Mouse (Mus musculus): ENCODE data around the gene Gjd2. TPM values are rescaled to one million over a fixed set of nuclear protein-coding genes. Genes with fewer than 3 reads are reported as not detected.

Gjd2 gene
- polyA plus RNA-seq (2016; fragmentation: Nextera tagmentation; extraction: Ambion mirVana): 2.2 and 2.6 TPM in 2 replicates

- Histone ChIP-seq H3K4me3 (replicated peaks) (peak within 1 kb of the TSS; percentile 59), H3K9ac (peak within 1 kb of the TSS; percentile 59), H3K36me3 (replicated peaks) (no peaks in the 10 kb centered on the region), H3K27ac (peak within 1 kb of the TSS; percentile 63), H3K4me2 (peak within 1 kb of the TSS; percentile 91), H3K9me3 (no peaks in the 10 kb centered on the region), H3K4me1 (peaks cover 15% of the 10 kb centered on the region), H3K27me3 (peaks cover 52% of the 10 kb centered on the region)
- under 1% methylated on average over 42 of the region's 60 CpGs for whole genome bisulfite sequencing
- peak; percentile 72 for ATAC-seq (ENCODE audit: low FRiP score)
Measured at GRCm38 (mm10) chr2:114013295-114013771, at the start of gene Gjd2. TSS of gene Gjd2 (minus strand) at chr2:114013619.

GRCm38 (mm10) chr2:114060071-114060591 is 46.7 kb upstream of the Gjd2 start:
- Histone ChIP-seq H3K4me1 (peaks cover 10% of the 10 kb centered on the region; the same call in 1 of the 2 replicates), H3K9ac (no peak overlapping the region), H3K36me3 (replicated peaks) (no peaks in the 10 kb centered on the region), H3K27me3 (no peaks in the 10 kb centered on the region), H3K4me2 (no peak overlapping the region), H3K9me3 (no peaks in the 10 kb centered on the region), H3K4me3 (replicated peaks) (no peak overlapping the region), H3K27ac (no peak overlapping the region)
- 46% methylated on average over 6 of the region's 6 CpGs for WGBS
- ATAC-seq (ENCODE audit: low FRiP score): no peak

DNA sequence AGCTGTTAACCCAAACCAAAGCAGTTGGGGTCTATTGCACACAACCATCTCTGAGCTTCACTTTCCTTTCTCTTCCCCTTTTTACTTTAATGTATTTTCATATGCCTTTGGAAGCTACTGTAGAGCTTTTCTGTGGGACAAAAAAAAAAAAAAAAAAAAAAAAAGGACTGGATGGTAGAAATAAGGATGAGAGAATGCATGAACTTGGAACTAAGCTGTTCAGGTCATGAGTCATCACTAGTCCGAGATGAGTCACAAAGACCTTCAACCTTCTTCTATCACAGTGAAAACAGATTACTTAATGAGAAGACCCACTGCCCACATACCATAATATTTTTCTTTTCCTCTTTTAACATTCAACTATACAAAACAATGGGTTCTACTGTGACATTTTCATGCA is 46.2 kb upstream of the Gjd2 start:
- Histone ChIP-seq H3K4me2 (no peak overlapping the region), H3K27me3 (no peaks in the 10 kb centered on the region), H3K36me3 (replicated peaks) (no peaks in the 10 kb centered on the region), H3K4me3 (replicated peaks) (no peak overlapping the region), H3K4me1 (peaks cover 10% of the 10 kb centered on the region; the same call in 1 of the 2 replicates), H3K9ac (no peak overlapping the region), H3K9me3 (no peaks in the 10 kb centered on the region), H3K27ac (no peak overlapping the region)
- 73% methylated on average over 1 of the region's 1 CpGs for WGBS
- no peak for ATAC-seq (ENCODE audit: low FRiP score)

- Histone ChIP-seq H3K36me3 (replicated peaks) (no peaks in the 10 kb centered on the region), H3K9me3 (no peaks in the 10 kb centered on the region), H3K4me3 (replicated peaks) (no peak overlapping the region), H3K4me1 (peaks cover 10% of the 10 kb centered on the region; the same call in 1 of the 2 replicates), H3K27ac (no peak overlapping the region), H3K9ac (no peak overlapping the region), H3K27me3 (no peaks in the 10 kb centered on the region), H3K4me2 (no peak overlapping the region)
- ATAC-seq (ENCODE audit: low FRiP score): no peak
- 96% methylated on average over 10 of the region's 10 CpGs for WGBS
Measured at GRCm38 (mm10) chr2:114058226-114058796, 44.9 kb upstream of the Gjd2 start.

DNA sequence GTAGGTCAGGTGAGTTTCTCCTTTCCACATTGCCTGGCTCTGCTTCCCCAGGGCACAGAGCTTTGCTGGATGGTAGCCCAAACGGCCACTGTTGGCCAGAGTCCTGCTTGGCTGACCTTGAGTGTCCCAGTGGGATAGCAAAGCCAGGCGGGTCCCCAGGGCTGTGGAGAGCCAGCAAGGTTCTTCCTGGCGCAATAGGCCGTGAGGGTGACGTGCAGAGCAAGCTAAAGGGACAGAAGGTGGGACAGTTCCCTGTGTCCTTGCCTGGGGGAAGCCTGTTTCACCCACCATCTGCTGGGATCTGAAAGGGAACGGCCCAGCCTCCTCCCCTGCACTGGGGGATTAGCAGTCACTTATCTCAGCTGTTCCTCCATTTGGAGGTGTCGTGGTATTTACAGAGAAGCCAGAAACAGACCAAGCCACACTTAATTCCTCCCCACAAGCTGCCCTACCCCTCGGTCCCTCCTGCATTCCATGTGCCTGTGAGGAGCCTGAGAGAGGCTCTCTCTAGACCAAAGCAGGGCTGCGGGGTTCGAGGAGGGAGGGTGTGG is 44.0 kb upstream of the Gjd2 start:
- WGBS: 32% methylated on average over 10 of the region's 10 CpGs
- peak; percentile 65; the same call in 1 of the 2 replicates for ATAC-seq (ENCODE audit: low FRiP score)
- H3K9ac ChIP-seq: no peak overlapping the region
- H3K9me3 ChIP-seq: no peaks in the 10 kb centered on the region
- no peak overlapping the region; the same call in 1 of the 2 replicates for H3K4me2 ChIP-seq
- no peaks in the 10 kb centered on the region for H3K36me3 ChIP-seq (replicated peaks)
- H3K27me3 ChIP-seq: no peaks in the 10 kb centered on the region
- H3K27ac ChIP-seq: no peak overlapping the region
- no peak overlapping the region for H3K4me3 ChIP-seq (replicated peaks)
- H3K4me1 ChIP-seq: peaks cover 10% of the 10 kb centered on the region; the same call in 1 of the 2 replicates

DNA sequence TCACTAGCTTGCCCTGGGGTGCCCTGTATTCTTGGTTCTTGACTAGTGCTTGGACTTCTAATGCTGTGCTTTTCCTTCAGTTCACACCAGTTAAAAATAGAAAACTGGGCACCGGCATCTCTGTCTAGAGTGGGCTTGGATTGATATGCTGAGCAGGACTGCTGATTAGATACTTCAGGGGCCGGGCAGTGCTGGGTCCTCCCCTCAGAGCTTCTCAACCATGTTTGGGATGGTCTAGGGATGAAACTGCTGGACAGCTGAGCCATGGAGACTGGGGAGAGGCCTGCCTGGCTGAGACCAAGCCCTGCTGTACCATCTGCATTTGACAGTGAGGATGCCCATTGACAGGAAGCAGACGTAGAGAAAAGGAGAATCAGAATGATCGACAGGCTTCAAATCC is 40.7 kb upstream of the Gjd2 start:
- Histone ChIP-seq H3K27ac (no peak overlapping the region), H3K4me3 (replicated peaks) (no peak overlapping the region), H3K4me2 (no peak overlapping the region), H3K36me3 (replicated peaks) (no peaks in the 10 kb centered on the region), H3K9ac (no peak overlapping the region), H3K9me3 (no peaks in the 10 kb centered on the region), H3K4me1 (peaks cover 7% of the 10 kb centered on the region; the same call in 1 of the 2 replicates), H3K27me3 (no peaks in the 10 kb centered on the region)
- ATAC-seq (ENCODE audit: low FRiP score): no peak
- 91% methylated on average over 4 of the region's 4 CpGs for WGBS

- ATAC-seq (ENCODE audit: low FRiP score): no peak
- H3K9ac ChIP-seq: no peak within 1 kb of the TSS
Measured at GRCm38 (mm10) chr2:114052696-114053598, 39.5 kb upstream of the Gjd2 start, which contains the start of gene Actc1. TSS of gene Actc1 (minus strand) at chr2:114053548.

DNA sequence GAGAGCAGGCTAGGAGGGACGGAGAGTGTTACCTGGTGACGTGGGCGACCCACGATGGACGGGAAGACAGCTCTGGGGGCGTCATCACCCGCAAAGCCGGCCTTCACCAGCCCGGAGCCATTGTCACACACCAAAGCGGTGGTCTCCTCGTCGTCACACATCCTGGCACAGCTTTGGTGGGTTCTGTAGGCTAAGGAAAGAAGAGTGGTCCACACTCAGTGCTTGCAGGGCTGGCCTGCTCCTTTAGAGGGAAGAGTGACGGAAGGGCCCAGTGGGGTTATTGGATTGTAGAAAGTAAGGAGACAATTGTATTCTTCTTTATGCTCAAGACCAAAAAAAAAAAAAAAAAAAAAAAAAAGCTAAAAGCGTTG is 38.4 kb upstream of the Gjd2 start:
- 96% methylated on average over 13 of the region's 14 CpGs for WGBS
- H3K4me3 ChIP-seq (replicated peaks): no peak overlapping the region
- H3K9ac ChIP-seq: no peak overlapping the region
- H3K4me1 ChIP-seq: no peaks in the 10 kb centered on the region; the same call in 1 of the 2 replicates
- ATAC-seq (ENCODE audit: low FRiP score): no peak
- no peaks in the 10 kb centered on the region for H3K36me3 ChIP-seq (replicated peaks)
- no peak overlapping the region for H3K27ac ChIP-seq
- H3K27me3 ChIP-seq: no peaks in the 10 kb centered on the region
- no peak overlapping the region for H3K4me2 ChIP-seq
- H3K9me3 ChIP-seq: no peaks in the 10 kb centered on the region

More at GRCm38 (mm10) chr2:114052696-114053598, 39.5 kb upstream of the Gjd2 start, which contains the start of gene Actc1:
- 63% methylated on average over 13 of the region's 14 CpGs for WGBS
- no peak within 1 kb of the TSS for H3K27ac ChIP-seq
- H3K4me2 ChIP-seq: no peak within 1 kb of the TSS
- H3K4me1 ChIP-seq: peaks cover 7% of the 10 kb centered on the region; the same call in 1 of the 2 replicates
- H3K4me3 ChIP-seq (replicated peaks): no peak within 1 kb of the TSS
- H3K27me3 ChIP-seq: no peaks in the 10 kb centered on the region
- H3K9me3 ChIP-seq: no peaks in the 10 kb centered on the region
- no peaks in the 10 kb centered on the region for H3K36me3 ChIP-seq (replicated peaks)

- Histone ChIP-seq H3K4me3 (replicated peaks) (no peak overlapping the region), H3K36me3 (replicated peaks) (no peaks in the 10 kb centered on the region), H3K4me1 (no peaks in the 10 kb centered on the region; the same call in 1 of the 2 replicates), H3K9ac (no peak overlapping the region), H3K9me3 (no peaks in the 10 kb centered on the region), H3K4me2 (no peak overlapping the region), H3K27me3 (no peaks in the 10 kb centered on the region), H3K27ac (no peak overlapping the region)
- WGBS: 93% methylated on average over 7 of the region's 7 CpGs
- no peak for ATAC-seq (ENCODE audit: low FRiP score)
Measured at GRCm38 (mm10) chr2:114051111-114051870, 37.9 kb upstream of the Gjd2 start.

DNA sequence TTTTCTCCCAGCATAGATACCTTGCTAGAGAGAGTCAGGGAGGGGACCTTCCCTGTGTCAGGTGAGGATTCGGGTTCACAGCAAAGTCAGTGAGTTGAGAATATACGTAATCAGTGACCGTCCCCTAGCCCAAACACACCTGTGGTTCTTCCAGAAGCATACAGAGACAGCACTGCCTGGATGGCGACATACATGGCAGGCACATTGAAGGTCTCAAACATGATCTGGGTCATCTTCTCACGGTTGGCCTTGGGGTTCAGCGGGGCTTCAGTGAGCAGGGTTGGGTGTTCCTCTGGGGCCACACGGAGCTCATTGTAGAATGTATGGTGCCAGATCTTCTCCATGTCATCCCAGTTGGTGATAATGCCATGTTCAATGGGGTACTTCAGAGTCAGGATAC is 36.7 kb upstream of the Gjd2 start:
- H3K4me2 ChIP-seq: no peak overlapping the region
- H3K27ac ChIP-seq: no peak overlapping the region
- H3K4me1 ChIP-seq: no peaks in the 10 kb centered on the region; the same call in 1 of the 2 replicates
- no peak overlapping the region for H3K9ac ChIP-seq
- H3K9me3 ChIP-seq: no peaks in the 10 kb centered on the region
- WGBS: 95% methylated on average over 7 of the region's 7 CpGs
- H3K27me3 ChIP-seq: no peaks in the 10 kb centered on the region
- ATAC-seq (ENCODE audit: low FRiP score): no peak
- no peaks in the 10 kb centered on the region for H3K36me3 ChIP-seq (replicated peaks)
- no peak overlapping the region for H3K4me3 ChIP-seq (replicated peaks)

- no peak overlapping the region for H3K4me3 ChIP-seq (replicated peaks)
- no peaks in the 10 kb centered on the region; the same call in 1 of the 2 replicates for H3K4me1 ChIP-seq
- WGBS: 94% methylated on average over 7 of the region's 7 CpGs
- H3K4me2 ChIP-seq: no peak overlapping the region
- H3K27ac ChIP-seq: no peak overlapping the region
- H3K9ac ChIP-seq: no peak overlapping the region
- no peaks in the 10 kb centered on the region for H3K9me3 ChIP-seq
- no peaks in the 10 kb centered on the region for H3K36me3 ChIP-seq (replicated peaks)
- H3K27me3 ChIP-seq: no peaks in the 10 kb centered on the region
- ATAC-seq (ENCODE audit: low FRiP score): no peak
Measured at GRCm38 (mm10) chr2:114049372-114049771, 36.0 kb upstream of the Gjd2 start.
